Mouse (Mus musculus): Measurements from ENCODE around the gene Qrich1. TPM values are rescaled to one million over a fixed set of nuclear protein-coding genes. Genes with fewer than 3 reads are reported as not detected.

The Qrich1 gene
- total RNA-seq, 1 experiment, result 152 TPM

GRCm38 (mm10) chr9:108486973-108487530 is 29.6 kb upstream of the Qrich1 start:
- Histone ChIP-seq H3K9ac (ENCODE audit: insufficient read depth, low read depth, low read length, poor library complexity, severe bottlenecking) (no peak overlapping the region), H3K36me3 (ENCODE audit: control insufficient read depth, insufficient read depth, low read length, poor library complexity, severe bottlenecking) (peaks cover 5% of the 10 kb centered on the region; the same call in 1 of the 2 replicates), H3K4me3 (ENCODE audit: insufficient read depth in 1 of 2, low read depth in 1 of 2, low read length in 2 of 2, poor library complexity in 1 of 2, severe bottlenecking in 1 of 2) (no peak overlapping the region), H3K4me1 (ENCODE audit: control insufficient read depth in 2 of 2, insufficient read depth in 2 of 2, low read length in 2 of 2, poor library complexity in 1 of 2) (peaks cover 3 to 14% of the 10 kb centered on the region in 2 experiments; a peak in 3 of 4 replicates), H3K27ac (ENCODE audit: insufficient read depth, low read depth, low read length, poor library complexity, severe bottlenecking) (no peak overlapping the region), H3K9me3 (ENCODE audit: control insufficient read depth, insufficient read depth, low read depth, low read length) (no peaks in the 10 kb centered on the region)
- DNase-seq (ENCODE audit: low read depth, low spot score), result no peak
- TF ChIP-seq ZC3H11A (IDR thresholded peaks at IDR 0.05; ENCODE audit: borderline replicate concordance, low read depth, low read length), result no peak
- TF ChIP-seq CHD2 (IDR thresholded peaks at IDR 0.05; ENCODE audit: low read depth, low read length), result no peak
- no peak for TF ChIP-seq MAFK (IDR thresholded peaks at IDR 0.05; ENCODE audit: insufficient read depth, low read depth, low read length)
- TF ChIP-seq HCFC1 (IDR thresholded peaks at IDR 0.05; ENCODE audit: borderline replicate concordance, insufficient read depth, low read length), result no peak
- TF ChIP-seq ZNF384 (IDR thresholded peaks at IDR 0.05; ENCODE audit: low read depth, low read length), result no peak
- in situ Hi-C loops (cut with MboI; ENCODE audit: low sequenced_read_pairs in 2 of 2, unreplicated experiment in 2 of 2), result no loop called here

GRCm38 (mm10) chr9:108488403-108488802 is 28.2 kb upstream of the Qrich1 start:
- TF ChIP-seq ZNF384 (IDR thresholded peaks at IDR 0.05; ENCODE audit: low read depth, low read length) (no peak), MAFK (IDR thresholded peaks at IDR 0.05; ENCODE audit: insufficient read depth, low read depth, low read length) (no peak), ZC3H11A (IDR thresholded peaks at IDR 0.05; ENCODE audit: borderline replicate concordance, low read depth, low read length) (no peak), HCFC1 (IDR thresholded peaks at IDR 0.05; ENCODE audit: borderline replicate concordance, insufficient read depth, low read length) (no peak), CHD2 (IDR thresholded peaks at IDR 0.05; ENCODE audit: low read depth, low read length) (no peak)
- H3K9me3 ChIP-seq (ENCODE audit: control insufficient read depth, insufficient read depth, low read depth, low read length), result no peaks in the 10 kb centered on the region
- H3K4me1 ChIP-seq (ENCODE audit: control insufficient read depth in 2 of 2, insufficient read depth in 2 of 2, low read length in 2 of 2, poor library complexity in 1 of 2), result peaks cover 3 to 14% of the 10 kb centered on the region in 2 experiments; a peak in 3 of 4 replicates
- H3K27ac ChIP-seq (ENCODE audit: insufficient read depth, low read depth, low read length, poor library complexity, severe bottlenecking), result no peak overlapping the region
- peaks cover 12% of the 10 kb centered on the region for H3K36me3 ChIP-seq (ENCODE audit: control insufficient read depth, insufficient read depth, low read length, poor library complexity, severe bottlenecking)
- DNase-seq (ENCODE audit: low read depth, low spot score), result no peak
- in situ Hi-C loops (cut with MboI; ENCODE audit: low sequenced_read_pairs in 2 of 2, unreplicated experiment in 2 of 2), result no loop called here
- peak overlapping the region; percentile 14 to 18; a peak in 2 of 4 replicates for H3K4me3 ChIP-seq (ENCODE audit: insufficient read depth in 1 of 2, low read depth in 1 of 2, low read length in 2 of 2, poor library complexity in 1 of 2, severe bottlenecking in 1 of 2)
- H3K9ac ChIP-seq (ENCODE audit: insufficient read depth, low read depth, low read length, poor library complexity, severe bottlenecking), result 0 out of 2 replicates have a peak overlapping the region, but pooled peaks have one; percentile 1

GRCm38 (mm10) chr9:108489215-108489614 is 27.4 kb upstream of the Qrich1 start:
- Histone ChIP-seq H3K9ac (ENCODE audit: insufficient read depth, low read depth, low read length, poor library complexity, severe bottlenecking) (peak overlapping the region; percentile 38; the same call in 1 of the 2 replicates), H3K9me3 (ENCODE audit: control insufficient read depth, insufficient read depth, low read depth, low read length) (no peaks in the 10 kb centered on the region), H3K4me3 (ENCODE audit: insufficient read depth in 1 of 2, low read depth in 1 of 2, low read length in 2 of 2, poor library complexity in 1 of 2, severe bottlenecking in 1 of 2) (peak overlapping the region; percentile 5 to 13; a peak in 1 of 4 replicates), H3K27ac (ENCODE audit: insufficient read depth, low read depth, low read length, poor library complexity, severe bottlenecking) (no peak overlapping the region), H3K36me3 (ENCODE audit: control insufficient read depth, insufficient read depth, low read length, poor library complexity, severe bottlenecking) (peaks cover 19% of the 10 kb centered on the region), H3K4me1 (ENCODE audit: control insufficient read depth in 2 of 2, insufficient read depth in 2 of 2, low read length in 2 of 2, poor library complexity in 1 of 2) (peaks cover 3 to 14% of the 10 kb centered on the region in 2 experiments; a peak in 3 of 4 replicates)
- in situ Hi-C loops (cut with MboI; ENCODE audit: low sequenced_read_pairs in 2 of 2, unreplicated experiment in 2 of 2), result no loop called here
- TF ChIP-seq MAFK (IDR thresholded peaks at IDR 0.05; ENCODE audit: insufficient read depth, low read depth, low read length) (no peak), CHD2 (IDR thresholded peaks at IDR 0.05; ENCODE audit: low read depth, low read length) (no peak), ZC3H11A (IDR thresholded peaks at IDR 0.05; ENCODE audit: borderline replicate concordance, low read depth, low read length) (no peak), HCFC1 (IDR thresholded peaks at IDR 0.05; ENCODE audit: borderline replicate concordance, insufficient read depth, low read length) (no peak), ZNF384 (IDR thresholded peaks at IDR 0.05; ENCODE audit: low read depth, low read length) (no peak)
- DNase-seq (ENCODE audit: low read depth, low spot score), result no peak

- Histone ChIP-seq H3K9ac (ENCODE audit: insufficient read depth, low read depth, low read length, poor library complexity, severe bottlenecking) (peak overlapping the region; percentile 32; the same call in 1 of the 2 replicates), H3K36me3 (ENCODE audit: control insufficient read depth, insufficient read depth, low read length, poor library complexity, severe bottlenecking) (peaks cover 27% of the 10 kb centered on the region), H3K27ac (ENCODE audit: insufficient read depth, low read depth, low read length, poor library complexity, severe bottlenecking) (peak overlapping the region; percentile 40; the same call in 1 of the 2 replicates), H3K4me1 (ENCODE audit: control insufficient read depth in 2 of 2, insufficient read depth in 2 of 2, low read length in 2 of 2, poor library complexity in 1 of 2) (peaks cover 3 to 14% of the 10 kb centered on the region in 2 experiments; a peak in 3 of 4 replicates), H3K4me3 (ENCODE audit: insufficient read depth in 1 of 2, low read depth in 1 of 2, low read length in 2 of 2, poor library complexity in 1 of 2, severe bottlenecking in 1 of 2) (peak overlapping the region; percentile 86 to 98), H3K9me3 (ENCODE audit: control insufficient read depth, insufficient read depth, low read depth, low read length) (no peaks in the 10 kb centered on the region)
- no peak for DNase-seq (ENCODE audit: low read depth, low spot score)
- TF ChIP-seq HCFC1 (IDR thresholded peaks at IDR 0.05; ENCODE audit: borderline replicate concordance, insufficient read depth, low read length), result no peak
- in situ Hi-C loops (cut with MboI; ENCODE audit: low sequenced_read_pairs in 2 of 2, unreplicated experiment in 2 of 2), result no loop called here
Measured at GRCm38 (mm10) chr9:108489702-108490558, 26.7 kb upstream of the Qrich1 start.
